Mouse (Mus musculus): ENCODE results near the gene Mogat2.

- no peak for TF ChIP-seq CTCF (IDR thresholded peaks at IDR 0.05; ENCODE audit: borderline replicate concordance, insufficient read depth, low read depth, low read length)
- TF ChIP-seq POLR2A (IDR thresholded peaks at IDR 0.05; ENCODE audit: borderline replicate concordance, insufficient read depth, low read length), result no peak
These were observed 32.1 kb downstream of the Mogat2 start for GRCm38 (mm10) chr7:99206364-99206763.
